Mouse (Mus musculus) midbrain, embryonic 15.5 days (tissue): ENCODE data around the gene Pdss1. TPM values are rescaled to one million over a fixed set of nuclear protein-coding genes. Genes with fewer than 3 reads are reported as not detected.
"Not testable (repeated sequence)": the region's sequence is repeated elsewhere in the genome, so short reads cannot be mapped to it uniquely, and the experiment has no call there.

ENCODE experiments used
- ATAC-seq: fragments of 200-750 bp; cut with Nextera tagmentation; replicated peaks from 2 replicates; pipeline ENCODE4 v1.8.0; 2017; ENCODE audit warnings: moderate TSS enrichment
- H3K27ac ChIP-seq: fragments of 300-500 bp; sonication (generic); 2 replicates; pipeline ENCODE4 v1.5.1; 2015; ENCODE audit warnings: mild to moderate bottlenecking, inconsistent platforms
- H3K27me3 ChIP-seq: fragments of 300-500 bp; sonication (generic); replicated peaks from 2 replicates; pipeline ENCODE4 v1.6.1; 2015; ENCODE audit warnings: inconsistent platforms
- H3K36me3 ChIP-seq: fragments of 300-500 bp; sonication (generic); replicated peaks from 2 replicates; pipeline ENCODE4 v1.6.1; 2015; ENCODE audit warnings: inconsistent platforms
- H3K4me1 ChIP-seq: fragments of 300-500 bp; sonication (generic); 2 replicates; pipeline ENCODE4 v1.6.1; 2015; ENCODE audit warnings: inconsistent platforms
- H3K4me2 ChIP-seq: fragments of 300-500 bp; sonication (generic); 2 replicates; pipeline ENCODE4 v1.6.1; 2015; ENCODE audit warnings: inconsistent platforms, mild to moderate bottlenecking, moderate library complexity
- H3K4me3 ChIP-seq: fragments of 300-500 bp; sonication (generic); 2 replicates; pipeline ENCODE4 v1.5.1; 2015; ENCODE audit warnings: mild to moderate bottlenecking, inconsistent platforms
- H3K9ac ChIP-seq: fragments of 300-500 bp; sonication (generic); 2 replicates; pipeline ENCODE4 v1.6.1; 2015; ENCODE audit warnings: mild to moderate bottlenecking, inconsistent platforms
- H3K9me3 ChIP-seq: fragments of 300-500 bp; sonication (generic); 2 replicates; pipeline ENCODE4 v1.6.1; 2016; ENCODE audit warnings: inconsistent platforms
- WGBS: fragments of 180-500 bp; shearing (Covaris S2); methylation state at CpG from one replicate; pipeline ENCODE4 v1.1.7; 2015; ENCODE audit warnings: mixed read lengths; 5-methylcytosine and 5-hydroxymethylcytosine counted together
- polyA plus RNA-seq: library from polyadenylated mRNA; unstranded; fragments of >200 nt; fragmentation: Nextera tagmentation; extraction: Ambion mirVana; gene quantifications from 2 replicates; pipeline ENCODE4 v1.2.1, GENCODE M21; 2015

Gene Pdss1
- polyA plus RNA-seq, 1 experiment from 2014 or later: 28.6 TPM

- peak overlapping the region; percentile 82 for H3K9ac ChIP-seq
Observed at GRCm38 (mm10) chr2:22894932-22895281, 415 bp upstream of the Pdss1 start.

GRCm38 (mm10) chr2:22903947-22904346, 8.6 kb downstream of the Pdss1 start:
- Histone ChIP-seq H3K9me3 (no peaks in the 10 kb centered on the region), H3K9ac (no peak overlapping the region), H3K4me3 (no peak overlapping the region), H3K4me1 (no peaks in the 10 kb centered on the region), H3K27ac (no peak overlapping the region), H3K4me2 (no peak overlapping the region), H3K36me3 (peaks cover 23% of the 10 kb centered on the region; the same call in 1 of the 2 replicates), H3K27me3 (no peaks in the 10 kb centered on the region)
- WGBS: 98% methylated on average over 3 of the region's 3 CpGs
- ATAC-seq: no peak

More at GRCm38 (mm10) chr2:22894932-22895281, 415 bp upstream of the Pdss1 start:
- H3K27me3 ChIP-seq: no peaks in the 10 kb centered on the region
- peak overlapping the region; percentile 56 for H3K4me3 ChIP-seq
- ATAC-seq: peak; percentile 59
- no peaks in the 10 kb centered on the region for H3K36me3 ChIP-seq
- peak overlapping the region; percentile 89 for H3K27ac ChIP-seq
- H3K9me3 ChIP-seq: no peaks in the 10 kb centered on the region
- WGBS: 19% methylated on average over 9 of the region's 9 CpGs
- H3K4me2 ChIP-seq: peak overlapping the region; percentile 76
- H3K4me1 ChIP-seq: peaks cover 17% of the 10 kb centered on the region

GRCm38 (mm10) chr2:22914421-22914820, 19.1 kb downstream of the Pdss1 start:
- Histone ChIP-seq H3K9ac (no peak overlapping the region), H3K4me1 (no peaks in the 10 kb centered on the region), H3K9me3 (no peaks in the 10 kb centered on the region), H3K27me3 (no peaks in the 10 kb centered on the region), H3K4me2 (no peak overlapping the region), H3K36me3 (peaks cover 27% of the 10 kb centered on the region; the same call in 1 of the 2 replicates), H3K27ac (no peak overlapping the region), H3K4me3 (no peak overlapping the region)
- 53% methylated on average over 3 of the region's 3 CpGs for WGBS
- ATAC-seq: no peak

GRCm38 (mm10) chr2:22918651-22919050, 23.3 kb downstream of the Pdss1 start:
- H3K4me1 ChIP-seq: no peaks in the 10 kb centered on the region
- H3K27ac ChIP-seq: no peak overlapping the region
- no peaks in the 10 kb centered on the region for H3K9me3 ChIP-seq
- no peak overlapping the region for H3K9ac ChIP-seq
- ATAC-seq: no peak
- no peak overlapping the region for H3K4me2 ChIP-seq
- no peaks in the 10 kb centered on the region for H3K27me3 ChIP-seq
- peaks cover 14% of the 10 kb centered on the region; the same call in 1 of the 2 replicates for H3K36me3 ChIP-seq
- WGBS: 91% methylated on average over 2 of the region's 2 CpGs
- H3K4me3 ChIP-seq: no peak overlapping the region

- H3K9me3 ChIP-seq, H3K27ac ChIP-seq, H3K27me3 ChIP-seq, ATAC-seq, H3K9ac ChIP-seq, H3K4me1 ChIP-seq, H3K4me3 ChIP-seq, H3K4me2 ChIP-seq, H3K36me3 ChIP-seq: not testable (repeated sequence)
- 95% methylated on average over 3 of the region's 3 CpGs for whole genome bisulfite sequencing
Observed at GRCm38 (mm10) chr2:22925911-22926310, 30.6 kb downstream of the Pdss1 start.

- ATAC-seq: no peak
- H3K4me3 ChIP-seq: no peak overlapping the region
- H3K9me3 ChIP-seq: no peaks in the 10 kb centered on the region
- H3K4me2 ChIP-seq: no peak overlapping the region
- peaks cover 5% of the 10 kb centered on the region; the same call in 1 of the 2 replicates for H3K36me3 ChIP-seq
- 48% methylated on average over 2 of the region's 2 CpGs for WGBS
- no peak overlapping the region for H3K9ac ChIP-seq
- H3K4me1 ChIP-seq: no peaks in the 10 kb centered on the region
- no peak overlapping the region for H3K27ac ChIP-seq
- H3K27me3 ChIP-seq: no peaks in the 10 kb centered on the region
Observed at GRCm38 (mm10) chr2:22928259-22928658, 32.9 kb downstream of the Pdss1 start.

GRCm38 (mm10) chr2:22933556-22933955, 38.2 kb downstream of the Pdss1 start:
- no peak for ATAC-seq
- 86% methylated on average over 1 of the region's 1 CpGs for WGBS
- H3K4me2 ChIP-seq: no peak overlapping the region
- H3K9me3 ChIP-seq: no peaks in the 10 kb centered on the region
- peaks cover 5% of the 10 kb centered on the region; the same call in 1 of the 2 replicates for H3K36me3 ChIP-seq
- H3K4me1 ChIP-seq: no peaks in the 10 kb centered on the region
- no peak overlapping the region for H3K4me3 ChIP-seq
- H3K27ac ChIP-seq: no peak overlapping the region
- no peaks in the 10 kb centered on the region for H3K27me3 ChIP-seq
- no peak overlapping the region for H3K9ac ChIP-seq

- no peak overlapping the region for H3K27ac ChIP-seq
- ATAC-seq: no peak
- WGBS: 49% methylated on average over 4 of the region's 4 CpGs
Observed at GRCm38 (mm10) chr2:22949956-22950355, 54.6 kb downstream of the Pdss1 start.

GRCm38 (mm10) chr2:22954278-22954677, 59.0 kb downstream of the Pdss1 start:
- Histone ChIP-seq H3K4me2 (no peak overlapping the region), H3K27me3 (no peaks in the 10 kb centered on the region), H3K4me3 (no peak overlapping the region), H3K36me3 (no peaks in the 10 kb centered on the region), H3K9ac (no peak overlapping the region), H3K27ac (no peak overlapping the region), H3K9me3 (no peaks in the 10 kb centered on the region), H3K4me1 (no peaks in the 10 kb centered on the region)
- WGBS: 88% methylated on average over 4 of the region's 4 CpGs
- no peak for ATAC-seq

More at GRCm38 (mm10) chr2:22949956-22950355, 54.6 kb downstream of the Pdss1 start:
- no peaks in the 10 kb centered on the region for H3K36me3 ChIP-seq
- H3K4me2 ChIP-seq: no peak overlapping the region
- no peaks in the 10 kb centered on the region for H3K9me3 ChIP-seq
- H3K9ac ChIP-seq: no peak overlapping the region
- no peaks in the 10 kb centered on the region for H3K27me3 ChIP-seq
- no peak overlapping the region for H3K4me3 ChIP-seq
- no peaks in the 10 kb centered on the region for H3K4me1 ChIP-seq

- Histone ChIP-seq H3K4me2 (no peak overlapping the region), H3K9ac (no peak overlapping the region), H3K4me1 (no peaks in the 10 kb centered on the region), H3K9me3 (no peaks in the 10 kb centered on the region), H3K4me3 (no peak overlapping the region), H3K27ac (no peak overlapping the region), H3K27me3 (no peaks in the 10 kb centered on the region), H3K36me3 (no peaks in the 10 kb centered on the region)
- WGBS: 93% methylated on average over 5 of the region's 5 CpGs
- ATAC-seq: no peak
Observed at GRCm38 (mm10) chr2:22955914-22956313, 60.6 kb downstream of the Pdss1 start.

GRCm38 (mm10) chr2:22957415-22957814, 62.1 kb downstream of the Pdss1 start:
- H3K4me2 ChIP-seq: no peak overlapping the region
- 57% methylated on average over 1 of the region's 1 CpGs for WGBS
- no peaks in the 10 kb centered on the region for H3K9me3 ChIP-seq
- H3K9ac ChIP-seq: no peak overlapping the region
- no peak overlapping the region for H3K4me3 ChIP-seq
- no peak overlapping the region for H3K27ac ChIP-seq
- H3K27me3 ChIP-seq: no peaks in the 10 kb centered on the region
- no peaks in the 10 kb centered on the region for H3K4me1 ChIP-seq
- ATAC-seq: 0 out of 2 replicates have a peak, but pooled peaks have one; percentile 37
- no peaks in the 10 kb centered on the region for H3K36me3 ChIP-seq

- Histone ChIP-seq H3K9me3 (no peaks in the 10 kb centered on the region), H3K27me3 (no peaks in the 10 kb centered on the region), H3K9ac (no peak overlapping the region), H3K4me3 (no peak overlapping the region), H3K4me1 (no peaks in the 10 kb centered on the region), H3K4me2 (no peak overlapping the region), H3K36me3 (no peaks in the 10 kb centered on the region), H3K27ac (no peak overlapping the region)
- WGBS: 99% methylated on average over 2 of the region's 2 CpGs
- ATAC-seq: no peak
Observed at GRCm38 (mm10) chr2:22961681-22962080, 66.4 kb downstream of the Pdss1 start.

GRCm38 (mm10) chr2:22962242-22962641, 66.9 kb downstream of the Pdss1 start:
- no peak overlapping the region for H3K27ac ChIP-seq
- H3K4me2 ChIP-seq: no peak overlapping the region
- H3K9me3 ChIP-seq: no peaks in the 10 kb centered on the region
- no peak for ATAC-seq
- H3K4me3 ChIP-seq: no peak overlapping the region
- no peaks in the 10 kb centered on the region for H3K4me1 ChIP-seq
- H3K27me3 ChIP-seq: no peaks in the 10 kb centered on the region
- H3K36me3 ChIP-seq: no peaks in the 10 kb centered on the region
- no peak overlapping the region for H3K9ac ChIP-seq
- 96% methylated on average over 8 of the region's 8 CpGs for WGBS
